ENCODE assay signal across 16 mouse cellular contexts in the genomic region with DNA sequence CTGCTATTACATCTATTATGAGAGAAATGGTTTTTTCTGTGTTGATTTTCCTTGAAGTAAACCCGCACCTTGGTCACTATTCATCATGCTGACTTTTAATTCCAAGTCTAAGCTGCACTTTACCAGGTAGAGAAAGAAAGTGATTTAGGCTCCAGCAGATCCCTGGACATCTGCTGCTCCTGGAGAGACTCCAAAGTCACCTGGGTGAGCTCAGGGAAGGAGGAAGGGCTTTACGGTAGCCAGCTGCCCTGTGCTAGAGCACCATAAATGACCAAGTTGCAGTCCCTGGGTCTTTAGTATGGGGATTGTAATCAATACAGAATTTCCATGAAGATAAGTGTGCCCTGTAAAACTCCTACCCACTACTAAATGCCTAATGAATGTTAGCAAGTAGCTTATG.
DNase-seq lines count a peak whose midpoint lies in the region; ATAC-seq lines count a peak whose summit lies in the region.
"Had no signal": no experiment of that assay in that cellular context is flagged by ENCODE, and none has a peak within 500 bp of the region (broad histone marks: within the 10 kb centered on the region; RNA-seq: fewer than 3 reads in every experiment).

No protein-coding gene starts in this region.

- DNase-seq in cerebellum, adult 18-20 months: peak; percentile 9 to 10
- DNase-seq in cerebellum, adult 8-10 months: no peak
- peak; percentile 47 to 61 for DNase-seq in cerebellum, postnatal 10 days
- DNase-seq in cerebellum, postnatal 25 days: peak; percentile 50 to 63
- DNase-seq in cerebellum, adult 11 months: no peak
- DNase-seq: adrenal gland, adult 8-10 months; adrenal gland, postnatal 14 days; adrenal gland, postnatal 36 days; B cell, adult 2 months; forebrain, postnatal 0 days had no signal

- ATAC-seq in cerebellum, adult (ENCODE audit: insufficient number of reproducible peaks, low FRiP score, low TSS enrichment): no peak
- ATAC-seq: activated CD4-positive, CD25-positive, alpha-beta regulatory T cell, adult 4 months; CD4-positive, CD25-positive, alpha-beta regulatory T cell, adult 4 months; forebrain, embryonic 13.5 days; forebrain, embryonic 15.5 days; forebrain, postnatal 0 days; Patski had no signal

Comparison
In these comparisons a context has a peak if more than half of its experiments do, and no peak if none do; other contexts are left out.
1. DNase-seq: peak in cerebellum, adult 18-20 months (2 of 2), cerebellum, postnatal 10 days (2 of 2) and cerebellum, postnatal 25 days (2 of 2); none in cerebellum, adult 8-10 months (single experiment) and cerebellum, adult 11 months (single experiment).